ENCODE assay signal across 9 mouse cellular contexts in the genomic region with DNA sequence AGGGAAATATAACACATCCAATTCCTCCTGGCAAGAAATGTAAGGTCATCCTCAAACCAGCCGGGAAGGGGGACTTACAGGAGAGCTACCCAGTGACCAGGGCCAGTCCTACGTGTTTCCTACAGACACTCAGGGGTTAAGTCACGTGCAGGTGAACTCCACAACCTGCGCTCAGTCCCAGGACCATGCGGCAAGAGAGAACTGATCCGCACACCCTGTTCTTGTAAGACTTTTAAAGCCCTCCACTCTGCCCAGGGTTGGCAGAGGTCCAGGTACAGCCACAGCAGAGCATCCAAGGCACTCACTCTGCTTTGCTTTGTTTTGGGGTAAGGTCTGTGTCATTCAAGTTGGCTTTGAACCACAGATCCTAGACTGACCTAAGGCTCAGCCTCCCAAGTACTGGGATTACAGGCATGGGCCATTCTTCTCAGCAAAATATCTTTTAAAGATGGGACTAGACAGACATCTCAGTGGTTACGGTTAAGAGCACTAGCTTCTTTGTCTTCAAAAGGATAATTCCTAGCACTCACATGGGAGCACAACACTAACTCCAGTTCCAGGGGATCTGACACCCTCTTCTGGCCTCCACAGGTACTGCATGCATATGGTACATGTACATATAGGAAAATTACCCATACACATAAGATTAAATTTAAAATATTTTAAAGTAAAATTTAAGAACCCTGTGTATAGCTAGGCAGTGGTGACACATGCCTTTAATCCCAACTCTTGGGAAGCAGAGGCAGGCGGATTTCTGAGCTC. TPM values are rescaled to one million over a fixed set of nuclear protein-coding genes. Genes with fewer than 3 reads are reported as not detected.
DNase-seq lines count a peak whose midpoint lies in the region; ATAC-seq and TF ChIP-seq lines count a peak whose summit lies in the region.
"Had no signal": no experiment of that assay in that cellular context is flagged by ENCODE, and none has a peak within 500 bp of the region (broad histone marks: within the 10 kb centered on the region; RNA-seq: fewer than 3 reads in every experiment).

No protein-coding gene starts in this region.

- no peak for TF ChIP-seq EP300 in CH12.LX (IDR thresholded peaks at IDR 0.05; ENCODE audit: low read length)
- no peak for TF ChIP-seq EP300 in liver, postnatal 0 days (IDR thresholded peaks at IDR 0.05; ENCODE audit: low read depth)

- in situ Hi-C loops in CH12.LX (cut with MboI; ENCODE audit: low pct_ligation_motif_present, low pct_unique_long_range_greater_than_20kb, low sequenced_read_pairs), result loop anchor here (5.0 to 25.0 kb wide), 3 partner anchors 109 to 351 kb away; a partner anchor contains a TSS

- no peaks in the 10 kb centered on the region for H3K9me3 ChIP-seq in kidney, embryonic 16.5 days (ENCODE audit: low read length)
- no peaks in the 10 kb centered on the region for H3K9me3 ChIP-seq in CH12.LX (replicated peaks; ENCODE audit: low read length)
- H3K9me3 ChIP-seq in liver, postnatal 0 days (ENCODE audit: low read length), result no peaks in the 10 kb centered on the region
- H3K9me3 ChIP-seq: midbrain, embryonic 12.5 days had no signal

- no peaks in the 10 kb centered on the region for H3K27me3 ChIP-seq in kidney, embryonic 16.5 days (ENCODE audit: insufficient read depth, low read length)
- H3K27me3 ChIP-seq in CH12.LX (replicated peaks), result no peaks in the 10 kb centered on the region
- H3K27me3 ChIP-seq in liver, postnatal 0 days (ENCODE audit: insufficient read depth, low read length), result no peaks in the 10 kb centered on the region
- H3K27me3 ChIP-seq: midbrain, embryonic 12.5 days had no signal

- dilution Hi-C loops in CH12.LX (cut with MboI; ENCODE audit: extremely low pct_ligation_motif_present, extremely low pct_unique_long_range_greater_than_20kb, low sequenced_read_pairs), result no loop called here

- H3K4me2 ChIP-seq in kidney, embryonic 16.5 days (replicated peaks; ENCODE audit: low read depth, low read length), result no peak overlapping the region
- no peak overlapping the region for H3K4me2 ChIP-seq in CH12.LX (ENCODE audit: insufficient read depth, low read depth, poor library complexity, severe bottlenecking)
- no peak overlapping the region for H3K4me2 ChIP-seq in liver, postnatal 0 days (ENCODE audit: low read depth, low read length)
- H3K4me2 ChIP-seq: midbrain, embryonic 12.5 days had no signal

- ATAC-seq in kidney, embryonic 16.5 days (ENCODE audit: low FRiP score, low TSS enrichment), result no peak
- ATAC-seq in liver, postnatal 0 days, result no peak
- ATAC-seq in activated CD4-positive, CD25-positive, alpha-beta regulatory T cell, adult 4 months, result no peak

- no peak for TF ChIP-seq POLR2A in CH12.LX (IDR thresholded peaks at IDR 0.05; ENCODE audit: low read depth, low read length)

- TF ChIP-seq CTCF in CH12.LX (conservative IDR thresholded peaks at IDR 0.05 in 1 of 2, IDR thresholded peaks at IDR 0.05 in 1 of 2; ENCODE audit: low read depth in 2 of 2, low read length in 2 of 2), result peak; percentile 59 to 66
- peak; percentile 63 for TF ChIP-seq CTCF in liver, postnatal 0 days (IDR thresholded peaks at IDR 0.05; ENCODE audit: low read depth)

- H3K9ac ChIP-seq in kidney, embryonic 16.5 days (replicated peaks; ENCODE audit: low read length), result no peak overlapping the region
- no peak overlapping the region for H3K9ac ChIP-seq in CH12.LX (ENCODE audit: insufficient read depth, low read depth)
- H3K9ac ChIP-seq in liver, postnatal 0 days (replicated peaks), result no peak overlapping the region
- H3K9ac ChIP-seq: midbrain, embryonic 12.5 days had no signal

- H3K27ac ChIP-seq in kidney, embryonic 16.5 days (ENCODE audit: low read length), result no peak overlapping the region
- no peak overlapping the region for H3K27ac ChIP-seq in CH12.LX (ENCODE audit: insufficient read depth, low read depth)
- H3K27ac ChIP-seq in liver, postnatal 0 days (ENCODE audit: low read depth), result no peak overlapping the region
- H3K27ac ChIP-seq: midbrain, embryonic 12.5 days had no signal

- 93% methylated on average over 8 of the region's 8 CpGs for WGBS in kidney, embryonic 16.5 days
- 80% methylated on average over 8 of the region's 8 CpGs for WGBS in liver, postnatal 0 days (ENCODE audit: insufficient replicate concordance)

- peaks cover 9% of the 10 kb centered on the region; the same call in 1 of the 2 replicates for H3K4me1 ChIP-seq in kidney, embryonic 16.5 days (ENCODE audit: insufficient read depth, low read length)
- peaks cover 0 to 25% of the 10 kb centered on the region in 2 experiments; a peak in 1 of 4 replicates for H3K4me1 ChIP-seq in CH12.LX (ENCODE audit: control insufficient read depth in 1 of 2, insufficient read depth in 2 of 2)
- H3K4me1 ChIP-seq in liver, postnatal 0 days (ENCODE audit: insufficient read depth), result no peaks in the 10 kb centered on the region

- TF ChIP-seq RAD21 in CH12.LX (IDR thresholded peaks at IDR 0.05; ENCODE audit: low read depth, low read length), result peak; percentile 61

- H3K79me2 ChIP-seq in CH12.LX (replicated peaks; ENCODE audit: control insufficient read depth, extremely low read depth, insufficient read depth, poor library complexity, severe bottlenecking), result peaks cover 8% of the 10 kb centered on the region

- H3K36me3 ChIP-seq in kidney, embryonic 16.5 days (ENCODE audit: insufficient read depth, low read length), result no peaks in the 10 kb centered on the region
- peaks cover 0 to 26% of the 10 kb centered on the region in 2 experiments for H3K36me3 ChIP-seq in CH12.LX (replicated peaks in 1 of 2; ENCODE audit: control insufficient read depth in 1 of 2, insufficient read depth in 1 of 2, low read length in 1 of 2)
- no peaks in the 10 kb centered on the region for H3K36me3 ChIP-seq in liver, postnatal 0 days (replicated peaks; ENCODE audit: insufficient read depth, low read length)
- H3K36me3 ChIP-seq: midbrain, embryonic 12.5 days had no signal

- H3K4me3 ChIP-seq in kidney, embryonic 16.5 days (ENCODE audit: low read length), result no peak overlapping the region
- no peak overlapping the region for H3K4me3 ChIP-seq in CH12.LX (replicated peaks in 1 of 3; ENCODE audit: low read depth in 2 of 3, low read length in 2 of 3, poor library complexity in 1 of 3)
- H3K4me3 ChIP-seq in liver, postnatal 0 days (ENCODE audit: low read depth, low read length), result no peak overlapping the region
- H3K4me3 ChIP-seq: midbrain, embryonic 12.5 days had no signal

- peak; percentile 40 for DNase-seq in adrenal gland, postnatal 10 days
- no peak for DNase-seq in adrenal gland, postnatal 25 days
- DNase-seq in kidney, postnatal 10 days, result peak; percentile 29
- DNase-seq in CH12.LX (ENCODE audit: extremely low read depth), result no peak
- no peak for DNase-seq in liver, postnatal 0 days
- no peak for DNase-seq in gastrocnemius, adult 18-20 months (ENCODE audit: low spot score)

TF ChIP-seq in CH12.LX, 34 proteins besides CTCF, POLR2A, EP300 and RAD21:
- TF ChIP-seq SMC3 (IDR thresholded peaks at IDR 0.05; ENCODE audit: low read depth, low read length) (peak; percentile 59), IRF4 (IDR thresholded peaks at IDR 0.05; ENCODE audit: low read depth, low read length) (no peak)

RNA-seq across cellular contexts. Expression of a gene that starts 8.9 kb away (rescaled TPM):
- total RNA-seq in adrenal gland, postnatal 10 days (2021), result 10 to 100 TPM; 36.6 to 66.0 TPM
- total RNA-seq in adrenal gland, postnatal 25 days (2021), result 61.4 and 68.0 TPM in 2 replicates
- polyA plus RNA-seq in kidney, embryonic 16.5 days (2015; fragmentation: Nextera tagmentation; extraction: Ambion mirVana), result 15.2 and 17.7 TPM in 2 replicates
- 11.8 and 13.4 TPM in 2 replicates for total RNA-seq in CH12.LX (2012; rRNA removed)
- 10.6 and 11.0 TPM in 2 replicates for total RNA-seq in CH12.LX (2014; rRNA removed)
- polyA plus RNA-seq in CH12.LX (2012; ENCODE audit: insufficient read length, low read depth), result 20.3 and 21.7 TPM in 2 replicates
- polyA plus RNA-seq in liver, postnatal 0 days (2015; fragmentation: Nextera tagmentation; extraction: Ambion mirVana), result 9.1 and 10.3 TPM in 2 replicates
- polyA plus RNA-seq in activated CD4-positive, CD25-positive, alpha-beta regulatory T cell, adult 4 months (2017; shearing (Covaris generic)), result 10 to 100 TPM in 1 of 2 experiments, 1 to 10 TPM in 1; 9.8 to 11.1 TPM
- 10 to 100 TPM in 1 of 2 experiments, 1 to 10 TPM in 1; 9.4 to 12.9 TPM for total RNA-seq in gastrocnemius, adult 18-20 months (2021)

Comparison
In these comparisons a context has a peak if more than half of its experiments do, and no peak if none do; other contexts are left out.
1. DNase-seq: peak in adrenal gland, postnatal 10 days (single experiment) and kidney, postnatal 10 days (single experiment); none in adrenal gland, postnatal 25 days (single experiment), CH12.LX (single experiment), liver, postnatal 0 days (single experiment) and gastrocnemius, adult 18-20 months (single experiment).